Mouse (Mus musculus): ENCODE results near the gene Olfr1232. TPM values are rescaled to one million over a fixed set of nuclear protein-coding genes. Genes with fewer than 3 reads are reported as not detected.

Gene Olfr1232
- not detected in 2 replicates for polyA plus RNA-seq (2012)

- H3K36me3 ChIP-seq (ENCODE audit: control insufficient read depth): no peaks in the 10 kb centered on the region
- no peak for TF ChIP-seq TAL1 (IDR thresholded peaks at IDR 0.05; ENCODE audit: low read length)
- TF ChIP-seq GATA1 (IDR thresholded peaks at IDR 0.05; ENCODE audit: low read length): no peak
- H3K9me3 ChIP-seq (ENCODE audit: control insufficient read depth, low read length): no peaks in the 10 kb centered on the region; the same call in none of the 2 replicates
- H3K4me1 ChIP-seq (ENCODE audit: control insufficient read depth): no peaks in the 10 kb centered on the region
- H3K27me3 ChIP-seq (ENCODE audit: control insufficient read depth): no peaks in the 10 kb centered on the region
- no peak within 1 kb of the TSS for H3K4me3 ChIP-seq (replicated peaks)
These were observed at the start of gene Olfr1232 for GRCm38 (mm10) chr2:89329575-89329974. TSS of gene Olfr1232 (minus strand) at chr2:89329675.

DNA sequence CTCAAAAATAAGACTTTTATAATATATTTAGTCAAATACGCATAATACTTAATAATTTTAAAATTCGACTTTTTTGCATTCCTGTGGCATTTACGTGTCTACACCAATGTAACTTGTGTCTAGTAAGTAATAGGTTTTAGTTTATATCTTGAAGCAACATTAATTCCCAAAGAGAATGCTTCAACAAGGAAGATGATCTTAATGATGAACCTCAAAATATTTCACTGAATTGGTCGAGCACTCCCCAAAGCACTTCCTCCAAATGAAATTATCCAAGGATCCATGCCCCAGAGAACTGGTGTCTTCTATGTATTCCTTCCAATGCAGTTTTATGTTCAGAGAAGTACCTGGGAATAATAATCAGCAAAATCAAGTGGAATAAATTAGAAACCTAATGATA, 35.3 kb upstream of the Olfr1232 start, which contains the start of gene Olfr1234:
Olfr1234 (minus strand) TSS at position 101 of the 400 bp plus-strand sequence.
- H3K4me1 ChIP-seq (ENCODE audit: control insufficient read depth): no peaks in the 10 kb centered on the region
- no peaks in the 10 kb centered on the region for H3K27me3 ChIP-seq (ENCODE audit: control insufficient read depth)
- H3K36me3 ChIP-seq (ENCODE audit: control insufficient read depth): no peaks in the 10 kb centered on the region
- no peak for TF ChIP-seq GATA1 (IDR thresholded peaks at IDR 0.05; ENCODE audit: low read length)
- no peak for TF ChIP-seq TAL1 (IDR thresholded peaks at IDR 0.05; ENCODE audit: low read length)
- H3K9me3 ChIP-seq (ENCODE audit: control insufficient read depth, low read length): no peaks in the 10 kb centered on the region
- no peak within 1 kb of the TSS for H3K4me3 ChIP-seq (replicated peaks)

DNA sequence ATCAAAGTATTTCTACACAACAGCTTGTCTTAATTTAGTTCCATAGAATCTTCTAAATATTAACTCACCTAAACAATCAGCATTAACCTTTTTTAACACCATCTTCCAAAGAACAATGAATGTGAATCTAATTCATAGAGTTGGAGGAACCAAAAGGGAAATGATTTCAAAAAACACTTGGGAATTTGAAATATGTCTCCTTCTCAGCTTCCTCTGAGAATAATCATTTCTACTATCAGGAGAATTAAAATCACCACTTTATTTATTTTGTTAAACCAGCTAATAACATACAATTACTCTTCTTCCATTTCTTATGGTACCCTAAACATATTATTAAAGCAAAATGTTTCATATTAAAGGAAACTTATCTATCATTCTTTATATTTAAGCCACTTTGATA, 12.8 kb upstream of the Olfr1232 start, which contains the start of gene Olfr1233:
Olfr1233 (minus strand) TSS at position 101 of the 400 bp plus-strand sequence.
- Histone ChIP-seq H3K9me3 (ENCODE audit: control insufficient read depth, low read length) (no peaks in the 10 kb centered on the region; the same call in 1 of the 2 replicates), H3K36me3 (ENCODE audit: control insufficient read depth) (no peaks in the 10 kb centered on the region), H3K4me1 (ENCODE audit: control insufficient read depth) (no peaks in the 10 kb centered on the region), H3K27me3 (ENCODE audit: control insufficient read depth) (no peaks in the 10 kb centered on the region), H3K4me3 (replicated peaks) (no peak within 1 kb of the TSS)
- no peak for TF ChIP-seq GATA1 (IDR thresholded peaks at IDR 0.05; ENCODE audit: low read length)
- TF ChIP-seq TAL1 (IDR thresholded peaks at IDR 0.05; ENCODE audit: low read length): no peak

DNA sequence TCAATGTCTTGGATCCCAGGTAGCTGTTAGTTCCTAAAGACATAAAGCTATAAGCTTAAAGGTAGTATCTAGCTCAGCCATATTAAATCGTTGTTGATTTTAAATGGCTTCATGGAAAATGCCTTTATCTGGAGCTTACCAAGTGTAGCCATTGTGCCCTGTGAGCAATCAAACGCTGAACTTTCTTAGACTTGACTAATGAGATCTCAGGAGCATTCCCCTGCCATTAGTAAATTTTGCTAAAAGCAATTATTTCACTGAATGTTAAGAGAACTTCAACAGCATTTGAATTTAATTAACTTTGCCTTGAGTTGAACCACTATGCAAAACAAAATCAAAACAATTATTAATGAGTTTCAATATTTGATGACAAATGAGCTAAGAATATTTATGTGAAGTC, 22.5 kb downstream of the Olfr1232 start, which contains the start of gene Olfr1231:
Olfr1231 (minus strand) TSS at position 101 of the 400 bp plus-strand sequence.
- H3K4me1 ChIP-seq (ENCODE audit: control insufficient read depth): no peaks in the 10 kb centered on the region
- no peaks in the 10 kb centered on the region for H3K27me3 ChIP-seq (ENCODE audit: control insufficient read depth)
- no peak for TF ChIP-seq GATA1 (IDR thresholded peaks at IDR 0.05; ENCODE audit: low read length)
- no peak for TF ChIP-seq TAL1 (IDR thresholded peaks at IDR 0.05; ENCODE audit: low read length)
- no peaks in the 10 kb centered on the region for H3K36me3 ChIP-seq (ENCODE audit: control insufficient read depth)
- no peaks in the 10 kb centered on the region; the same call in 1 of the 2 replicates for H3K9me3 ChIP-seq (ENCODE audit: control insufficient read depth, low read length)
- H3K4me3 ChIP-seq (replicated peaks): no peak within 1 kb of the TSS

DNA sequence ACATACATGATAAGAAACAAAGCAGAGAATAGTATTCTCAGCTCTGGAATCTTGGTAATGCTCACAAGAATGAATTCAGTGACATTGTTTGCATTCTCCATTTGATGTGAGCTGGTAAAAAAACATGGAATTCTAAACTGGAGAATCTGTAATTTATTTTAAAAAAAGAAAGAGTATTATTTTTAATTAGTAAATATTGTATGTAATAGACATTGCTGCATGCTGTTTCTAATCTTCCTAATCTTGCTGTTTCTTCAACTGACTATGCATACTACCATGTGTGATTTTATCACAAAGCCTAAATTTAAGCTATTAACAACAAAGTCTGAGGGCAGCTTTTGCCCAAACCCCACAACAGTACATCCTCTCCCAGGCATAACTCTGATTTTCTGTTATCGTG, 32.3 kb downstream of the Olfr1232 start, which contains the start of gene Olfr1230:
Olfr1230 (minus strand) TSS at position 101 of the 400 bp plus-strand sequence.
- no peaks in the 10 kb centered on the region for H3K4me1 ChIP-seq (ENCODE audit: control insufficient read depth)
- 0 out of 2 replicates have a peak, but pooled peaks cover 2% of the 10 kb centered on the region for H3K9me3 ChIP-seq (ENCODE audit: control insufficient read depth, low read length)
- H3K4me3 ChIP-seq (replicated peaks): no peak within 1 kb of the TSS
- no peaks in the 10 kb centered on the region for H3K36me3 ChIP-seq (ENCODE audit: control insufficient read depth)
- no peaks in the 10 kb centered on the region for H3K27me3 ChIP-seq (ENCODE audit: control insufficient read depth)
- TF ChIP-seq GATA1 (IDR thresholded peaks at IDR 0.05; ENCODE audit: low read length): no peak
- no peak for TF ChIP-seq TAL1 (IDR thresholded peaks at IDR 0.05; ENCODE audit: low read length)

GRCm38 (mm10) chr2:89287914-89288313, 41.6 kb downstream of the Olfr1232 start, which contains the start of gene Olfr1229:
TSS of gene Olfr1229 (minus strand) at chr2:89288014.
- no peak within 1 kb of the TSS for H3K4me3 ChIP-seq (replicated peaks)
- no peaks in the 10 kb centered on the region for H3K9me3 ChIP-seq (ENCODE audit: control insufficient read depth, low read length)
- H3K27me3 ChIP-seq (ENCODE audit: control insufficient read depth): no peaks in the 10 kb centered on the region
- no peak for TF ChIP-seq TAL1 (IDR thresholded peaks at IDR 0.05; ENCODE audit: low read length)
- H3K36me3 ChIP-seq (ENCODE audit: control insufficient read depth): no peaks in the 10 kb centered on the region
- H3K4me1 ChIP-seq (ENCODE audit: control insufficient read depth): no peaks in the 10 kb centered on the region

Other genes with a start within 250 kb of the Olfr1232 start
- not detected in 2 replicates for gene Olfr1219, start 246.2 kb downstream of the Olfr1232 start, polyA plus RNA-seq (2012)
- gene Olfr1220, start 222.8 kb downstream of the Olfr1232 start, polyA plus RNA-seq (2012): not detected in 2 replicates
- gene Olfr1221, start 212.4 kb downstream of the Olfr1232 start, polyA plus RNA-seq (2012): not detected in 2 replicates
- gene Olfr1222, start 196.6 kb downstream of the Olfr1232 start, polyA plus RNA-seq (2012): not detected in 2 replicates
- gene Olfr1223, start 178.1 kb downstream of the Olfr1232 start, polyA plus RNA-seq (2012): not detected in 2 replicates
- gene Olfr1224-ps1, start 165.6 kb downstream of the Olfr1232 start, polyA plus RNA-seq (2012): not detected in 2 replicates
- not detected in 2 replicates for gene Olfr1225, start 155.0 kb downstream of the Olfr1232 start, polyA plus RNA-seq (2012)
- gene Olfr1226, start 129.6 kb downstream of the Olfr1232 start, polyA plus RNA-seq (2012): not detected in 2 replicates
- not detected in 2 replicates for gene Olfr1228, start 75.6 kb downstream of the Olfr1232 start, polyA plus RNA-seq (2012)
- gene Olfr1229, start 41.7 kb downstream of the Olfr1232 start, polyA plus RNA-seq (2012): not detected in 2 replicates
- gene Olfr1230, start 32.4 kb downstream of the Olfr1232 start, polyA plus RNA-seq (2012): not detected in 2 replicates
- not detected in 2 replicates for gene Olfr1231, start 22.6 kb downstream of the Olfr1232 start, polyA plus RNA-seq (2012)
- gene Olfr1233, start 12.7 kb upstream of the Olfr1232 start, polyA plus RNA-seq (2012): not detected in 2 replicates
- gene Olfr1234, start 35.2 kb upstream of the Olfr1232 start, polyA plus RNA-seq (2012): not detected in 2 replicates
- gene Olfr1238, start 80.0 kb upstream of the Olfr1232 start, polyA plus RNA-seq (2012): not detected in 2 replicates
- not detected in 2 replicates for gene Olfr1239, start 90.7 kb upstream of the Olfr1232 start, polyA plus RNA-seq (2012)
- not detected in 2 replicates for gene Olfr1240, start 113.3 kb upstream of the Olfr1232 start, polyA plus RNA-seq (2012)
- not detected in 2 replicates for gene Olfr1241, start 157.5 kb upstream of the Olfr1232 start, polyA plus RNA-seq (2012)
- gene Olfr1242, start 168.7 kb upstream of the Olfr1232 start, polyA plus RNA-seq (2012): not detected in 2 replicates
- not detected in 2 replicates for gene Olfr1243, start 201.8 kb upstream of the Olfr1232 start, polyA plus RNA-seq (2012)
- not detected in 2 replicates for gene Olfr1245, start 248.8 kb upstream of the Olfr1232 start, polyA plus RNA-seq (2012)